Mouse (Mus musculus) liver, postnatal 0 days (tissue): ENCODE results near the gene Syce3.

ENCODE experiments used
- CTCF ChIP-seq: sonication (generic); IDR thresholded peaks from 2 replicates; pipeline ENCODE4 v1.5.1; 2016; ENCODE audit warnings: antibody characterized with exemption, low read depth
- EP300 ChIP-seq: IDR thresholded peaks from 2 replicates; pipeline ENCODE4 v1.6.1; 2016; ENCODE audit warnings: antibody characterized with exemption, low read depth, mild to moderate bottlenecking

DNA sequence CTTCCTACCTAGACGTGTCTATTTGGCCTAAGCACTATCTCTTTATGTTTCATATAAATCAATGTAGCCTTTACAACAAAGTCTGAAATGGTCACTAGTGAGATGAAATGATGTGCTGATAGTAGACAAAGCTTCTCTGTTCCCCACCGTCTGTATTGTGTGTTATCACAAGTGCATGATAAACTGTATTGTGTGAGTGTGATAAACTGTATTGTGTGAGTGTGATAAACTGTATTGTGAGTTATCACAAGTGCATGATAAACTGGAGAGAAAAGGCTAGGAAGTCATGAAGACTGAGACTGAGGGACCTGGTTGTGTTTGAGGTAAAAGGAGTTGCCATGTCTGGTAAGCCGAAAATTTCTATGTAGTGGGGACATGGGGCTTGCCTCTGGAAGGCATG lies 51.5 kb downstream of the Syce3 start:
- TF ChIP-seq CTCF (no peak), EP300 (no peak)
